In the genomic region with DNA sequence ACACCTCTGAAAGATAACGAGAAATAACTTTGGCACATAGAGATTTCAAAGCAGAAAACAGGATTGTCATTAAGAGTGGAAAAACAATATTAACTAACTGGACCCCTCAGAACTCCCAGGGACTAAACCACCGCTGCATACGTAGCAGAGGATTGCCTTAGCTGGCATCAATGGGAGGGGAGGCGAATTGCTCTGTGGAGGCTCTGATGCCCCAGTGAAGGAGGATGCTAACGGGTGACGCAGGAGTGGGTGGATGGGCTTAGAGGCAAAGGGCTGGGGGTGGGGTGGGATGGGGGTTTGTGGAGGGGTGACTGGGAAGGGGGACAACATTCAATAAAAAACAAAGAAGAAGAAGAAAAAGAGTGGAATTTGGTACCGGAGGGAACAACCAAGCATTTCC, we compare ENCODE assay signal across 22 mouse cellular contexts. TPM values are rescaled to one million over a fixed set of nuclear protein-coding genes. Genes with fewer than 3 reads are reported as not detected.
DNase-seq lines count a peak whose midpoint lies in the region; ATAC-seq and TF ChIP-seq lines count a peak whose summit lies in the region.
"Had no signal": no experiment of that assay in that cellular context is flagged by ENCODE, and none has a peak within 500 bp of the region (broad histone marks: within the 10 kb centered on the region; RNA-seq: fewer than 3 reads in every experiment).

No protein-coding gene starts in this region.

- no peak overlapping the region for H3K4me3 ChIP-seq in heart, adult 2 months
- no peak overlapping the region for H3K4me3 ChIP-seq in heart, embryonic 14.5 days (ENCODE audit: control insufficient read depth in 1 of 2, insufficient read depth in 1 of 2, low read depth in 1 of 2, low read length in 2 of 2)
- peak overlapping the region; percentile 9 for H3K4me3 ChIP-seq in lung, adult 2 months (replicated peaks; ENCODE audit: extremely low read depth, low read depth, low read length)
- no peak overlapping the region for H3K4me3 ChIP-seq in myocyte
- H3K4me3 ChIP-seq: embryonic facial prominence, embryonic 10.5 days; forebrain, embryonic 13.5 days; hindbrain, embryonic 15.5 days had no signal

- H3K9me3 ChIP-seq in heart, embryonic 14.5 days (ENCODE audit: control insufficient read depth, low read length), result no peaks in the 10 kb centered on the region
- H3K9me3 ChIP-seq: embryonic facial prominence, embryonic 10.5 days; forebrain, embryonic 13.5 days; hindbrain, embryonic 15.5 days had no signal

- intact Hi-C loops in heart, adult 2 months (cut with DNase I), result no loop called here
- intact Hi-C loops in heart, postnatal 25 days (cut with DNase I), result loop anchor here (2.0 to 5.0 kb wide), 3 partner anchors 13 to 41 kb away; a partner anchor contains a TSS
- intact Hi-C loops in heart, postnatal 14 days (cut with DNase I), result loop anchor here (2.0 kb wide), 1 partner anchor 15 kb away; no protein-coding TSS in a partner anchor

- H3K9ac ChIP-seq in heart, adult 2 months (ENCODE audit: low read depth, low read length), result no peak overlapping the region
- no peak overlapping the region for H3K9ac ChIP-seq in heart, embryonic 14.5 days (ENCODE audit: low read length)
- H3K9ac ChIP-seq: forebrain, embryonic 13.5 days; forebrain, postnatal 0 days; hindbrain, embryonic 15.5 days had no signal

- WGBS in heart, adult 2 months, result 68% methylated on average over 7 of the region's 7 CpGs
- WGBS in heart, embryonic 14.5 days, result 57% methylated on average over 7 of the region's 7 CpGs
- WGBS in lung, adult 2 months, result 47% methylated on average over 7 of the region's 7 CpGs

- ATAC-seq in heart, embryonic 14.5 days (ENCODE audit: insufficient number of reproducible peaks, insufficient read depth, low FRiP score, low read depth), result no peak
- ATAC-seq: activated CD4-positive, CD25-positive, alpha-beta regulatory T cell, adult 4 months; forebrain, embryonic 13.5 days; forebrain, postnatal 0 days; Patski had no signal

- no peak for DNase-seq in heart, adult 2 months
- no peak for DNase-seq in heart, postnatal 25 days (ENCODE audit: low spot score)
- DNase-seq in heart, postnatal 14 days, result no peak
- no peak for DNase-seq in lung, adult 2 months
- no peak for DNase-seq in lung, postnatal 14 days
- DNase-seq in left cerebral cortex, adult 8-10 months (ENCODE audit: low spot score in 2 of 2), result no peak
- DNase-seq: adrenal gland, adult 2 months; adrenal gland, postnatal 25 days; cerebellum, adult 2 months; cerebellum, postnatal 10 days; forebrain, postnatal 0 days; gastrocnemius, postnatal 36 days; kidney, adult 11 months; kidney, adult 9 months had no signal

- peak overlapping the region; percentile 78 for H3K27ac ChIP-seq in heart, adult 2 months
- H3K27ac ChIP-seq in heart, embryonic 14.5 days (replicated peaks in 1 of 2; ENCODE audit: control insufficient read depth in 1 of 2, insufficient read depth in 1 of 2, low read depth in 2 of 2, low read length in 2 of 2), result peak overlapping the region; percentile 14 to 44; a peak in 1 of 4 replicates
- H3K27ac ChIP-seq: embryonic facial prominence, embryonic 10.5 days; forebrain, embryonic 13.5 days; hindbrain, embryonic 15.5 days had no signal

- peaks cover 22% of the 10 kb centered on the region for H3K4me1 ChIP-seq in heart, adult 2 months (ENCODE audit: control insufficient read depth, insufficient read depth, low read length)
- 0 out of 4 replicates have a peak, but pooled peaks cover 0 to 3% of the 10 kb centered on the region in 2 experiments for H3K4me1 ChIP-seq in heart, embryonic 14.5 days (ENCODE audit: control insufficient read depth in 2 of 2, insufficient read depth in 2 of 2, low read length in 2 of 2)
- peaks cover 28% of the 10 kb centered on the region for H3K4me1 ChIP-seq in lung, adult 2 months (ENCODE audit: control insufficient read depth, insufficient read depth, low read length)
- H3K4me1 ChIP-seq: embryonic facial prominence, embryonic 10.5 days; forebrain, embryonic 13.5 days; hindbrain, embryonic 15.5 days had no signal

- TF ChIP-seq POLR2A in heart, adult 2 months (IDR thresholded peaks at IDR 0.05; ENCODE audit: insufficient read depth, low read depth, low read length), result no peak
- TF ChIP-seq POLR2A in lung, adult 2 months (IDR thresholded peaks at IDR 0.05; ENCODE audit: borderline replicate concordance, extremely low read depth, low read depth, low read length), result no peak
- no peak for TF ChIP-seq POLR2A in myocyte (IDR thresholded peaks at IDR 0.05; ENCODE audit: insufficient read length, low read depth)

- TF ChIP-seq EP300 in heart, adult 2 months (IDR thresholded peaks at IDR 0.05; ENCODE audit: insufficient read depth, low read depth, low read length), result no peak

- H3K4me2 ChIP-seq in heart, embryonic 14.5 days (ENCODE audit: low read length), result no peak overlapping the region
- peak overlapping the region; percentile 20 for H3K4me2 ChIP-seq in myocyte (ENCODE audit: low read depth)
- H3K4me2 ChIP-seq: forebrain, embryonic 13.5 days; hindbrain, embryonic 15.5 days had no signal

- no peak for TF ChIP-seq CTCF in heart, adult 2 months (IDR thresholded peaks at IDR 0.05)
- no peak for TF ChIP-seq CTCF in lung, adult 2 months (IDR thresholded peaks at IDR 0.05; ENCODE audit: insufficient read depth, low read length)

- H3K27me3 ChIP-seq in heart, adult 2 months (ENCODE audit: control insufficient read depth, insufficient read depth, low read length), result no peaks in the 10 kb centered on the region
- no peaks in the 10 kb centered on the region for H3K27me3 ChIP-seq in heart, embryonic 14.5 days (ENCODE audit: control insufficient read depth, insufficient read depth, low read length)
- H3K27me3 ChIP-seq in myocyte (ENCODE audit: control insufficient read depth, insufficient read depth, insufficient read length), result no peaks in the 10 kb centered on the region
- H3K27me3 ChIP-seq: CH12.LX; forebrain, embryonic 13.5 days; hindbrain, embryonic 15.5 days; Patski had no signal

- peaks cover 49% of the 10 kb centered on the region for H3K36me3 ChIP-seq in heart, adult 2 months (ENCODE audit: control insufficient read depth, insufficient read depth, low read length)
- H3K36me3 ChIP-seq in heart, embryonic 14.5 days (ENCODE audit: control insufficient read depth, insufficient read depth, low read length), result no peaks in the 10 kb centered on the region
- H3K36me3 ChIP-seq in myocyte (ENCODE audit: control insufficient read depth, insufficient read depth), result no peaks in the 10 kb centered on the region
- H3K36me3 ChIP-seq: embryonic facial prominence, embryonic 10.5 days; hindbrain, embryonic 15.5 days had no signal

- no peak overlapping the region for H3ac ChIP-seq in myocyte (ENCODE audit: control insufficient read depth, insufficient read length)

- no peaks in the 10 kb centered on the region for H3K79me2 ChIP-seq in heart, adult 2 months (replicated peaks; ENCODE audit: control insufficient read depth, insufficient read depth, low read length)
- no peaks in the 10 kb centered on the region for H3K79me2 ChIP-seq in myocyte (ENCODE audit: control insufficient read depth, insufficient read depth)

TF ChIP-seq in myocyte, 11 proteins besides CTCF, POLR2A, EP300 and RAD21:
- TF ChIP-seq MAX (IDR thresholded peaks at IDR 0.05; ENCODE audit: low read depth) (no peak), USF1 (IDR thresholded peaks at IDR 0.05; ENCODE audit: low read depth) (no peak), TCF3 (IDR thresholded peaks at IDR 0.05; ENCODE audit: insufficient read length, low read depth) (no peak), POLR2AphosphoS2 (IDR thresholded peaks at IDR 0.05; ENCODE audit: insufficient read length, low read depth) (no peak), REST (IDR thresholded peaks at IDR 0.05; ENCODE audit: insufficient read depth, insufficient read length) (no peak), TCF12 (IDR thresholded peaks at IDR 0.05; ENCODE audit: insufficient read depth, poor library complexity, severe bottlenecking) (no peak), E2F4 (IDR thresholded peaks at IDR 0.05; ENCODE audit: insufficient read depth) (no peak), CEBPB (IDR thresholded peaks at IDR 0.05; ENCODE audit: insufficient read depth, poor library complexity, severe bottlenecking) (no peak), SRF (IDR thresholded peaks at IDR 0.05; ENCODE audit: control insufficient read depth, insufficient read length, low read depth) (no peak), MYOG (IDR thresholded peaks at IDR 0.05; ENCODE audit: control insufficient read depth in 1 of 3, insufficient read depth in 1 of 3, insufficient read length in 2 of 3, low read depth in 2 of 3) (no peak), MYOD1 (IDR thresholded peaks at IDR 0.05; ENCODE audit: control insufficient read depth in 1 of 3, insufficient read length in 2 of 3, low read depth in 2 of 3) (no peak)

RNA-seq across cellular contexts. Expression of a gene that starts 42.7 kb away (rescaled TPM):
- 10 to 100 TPM; 63.6 to 69.3 TPM for total RNA-seq in heart, adult 2 months (2021)
- polyA plus RNA-seq in heart, adult 2 months (2012; rRNA removed), result 90.0 and 99.3 TPM in 2 replicates
- 10 to 100 TPM; 60.5 to 61.8 TPM for total RNA-seq in heart, postnatal 25 days (2021)
- 21.5 and 27.6 TPM in 2 replicates for polyA plus RNA-seq in heart, embryonic 14.5 days (2014; fragmentation: Nextera tagmentation; extraction: Ambion mirVana)
- total RNA-seq in heart, postnatal 14 days (2021), result 10 to 100 TPM; 62.9 to 68.0 TPM
- polyA plus RNA-seq in lung, adult 2 months (2012; rRNA removed), result 207 and 212 TPM in 2 replicates
- polyA plus RNA-seq in myocyte (2012; fragmentation: generic; extraction: Trizol), result 40.3 TPM
- total RNA-seq in left cerebral cortex, adult 8-10 months (2022), result 100 to 1,000 TPM in 2 of 4 experiments, 10 to 100 TPM in 2; 93.1 to 117 (median 102) TPM
